Mouse (Mus musculus): Measurements from ENCODE around the gene Snrnp27.

Gene Snrnp27

GRCm38 (mm10) chr6:86683872-86684654 is at the start of gene Snrnp27:
Snrnp27 (minus strand) TSS chr6:86684522.
- peak; percentile 85 for ATAC-seq (ENCODE audit: insufficient number of reproducible peaks, low FRiP score, low TSS enrichment)

DNA sequence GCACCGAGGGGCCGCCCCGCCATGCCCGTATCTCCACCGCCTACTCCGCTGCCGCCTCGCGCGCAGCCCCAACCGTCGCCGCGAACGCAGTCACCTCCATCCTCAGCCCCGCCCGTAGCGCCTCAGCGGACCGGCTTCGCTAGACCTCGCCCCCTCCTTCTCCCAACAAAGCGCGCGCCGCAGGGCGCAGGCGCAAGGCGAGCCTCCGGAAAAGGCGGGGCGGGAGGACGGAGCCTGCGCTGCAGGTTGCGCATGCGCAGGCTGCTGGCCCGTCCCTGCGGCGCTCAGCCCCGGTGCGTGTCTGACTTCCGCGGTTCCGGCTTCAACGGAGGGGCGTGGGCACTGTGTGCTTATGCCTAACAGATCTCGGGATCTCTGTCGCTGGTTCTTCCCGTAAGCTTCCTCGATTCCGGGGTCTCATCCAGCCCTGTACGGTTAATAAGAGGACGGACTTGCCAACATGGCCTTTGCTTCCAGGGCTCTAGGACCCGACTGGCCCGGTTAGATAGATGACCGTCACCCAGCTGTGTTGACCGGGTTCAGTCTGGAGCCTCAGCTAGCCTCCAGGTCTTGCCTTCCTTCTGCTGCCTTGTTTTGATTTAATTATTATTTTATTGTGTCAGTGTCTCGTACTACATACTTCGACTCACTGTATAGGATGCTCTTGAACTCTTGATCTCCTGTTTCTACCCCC is 49.0 kb upstream of the Snrnp27 start, which contains the start of gene Gmcl1:
Gmcl1 (minus strand) TSS at position 201 of the 694 bp plus-strand sequence.
- ATAC-seq (ENCODE audit: insufficient number of reproducible peaks, low FRiP score, low TSS enrichment): peak; percentile 89

- peak; percentile 62 for ATAC-seq (ENCODE audit: insufficient number of reproducible peaks, low FRiP score, low TSS enrichment)
Observed at GRCm38 (mm10) chr6:86732276-86733173, 48.2 kb upstream of the Snrnp27 start.

- ATAC-seq (ENCODE audit: insufficient number of reproducible peaks, low FRiP score, low TSS enrichment): no peak
Observed at GRCm38 (mm10) chr6:86728711-86729110, 44.4 kb upstream of the Snrnp27 start.

DNA sequence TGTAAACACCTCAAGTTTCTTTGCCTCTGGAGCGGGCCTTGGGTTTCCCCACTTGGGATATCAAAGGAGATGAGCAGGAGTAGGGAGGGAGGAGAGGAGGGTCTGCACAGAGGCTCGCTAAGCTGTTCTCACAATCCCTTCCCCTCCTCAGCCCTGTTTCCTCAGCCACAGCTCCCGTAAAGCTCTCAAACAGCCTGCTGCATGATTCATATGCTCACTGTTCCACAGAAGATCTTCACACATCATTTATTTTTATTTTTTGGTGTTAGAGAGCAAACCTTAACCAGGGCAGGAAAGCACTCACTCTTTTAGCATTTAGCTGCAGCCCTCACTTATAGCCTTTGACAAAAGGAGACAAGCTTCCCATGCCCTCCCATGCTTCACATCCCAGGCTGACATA is 37.7 kb upstream of the Snrnp27 start:
- ATAC-seq (ENCODE audit: insufficient number of reproducible peaks, low FRiP score, low TSS enrichment): no peak

DNA sequence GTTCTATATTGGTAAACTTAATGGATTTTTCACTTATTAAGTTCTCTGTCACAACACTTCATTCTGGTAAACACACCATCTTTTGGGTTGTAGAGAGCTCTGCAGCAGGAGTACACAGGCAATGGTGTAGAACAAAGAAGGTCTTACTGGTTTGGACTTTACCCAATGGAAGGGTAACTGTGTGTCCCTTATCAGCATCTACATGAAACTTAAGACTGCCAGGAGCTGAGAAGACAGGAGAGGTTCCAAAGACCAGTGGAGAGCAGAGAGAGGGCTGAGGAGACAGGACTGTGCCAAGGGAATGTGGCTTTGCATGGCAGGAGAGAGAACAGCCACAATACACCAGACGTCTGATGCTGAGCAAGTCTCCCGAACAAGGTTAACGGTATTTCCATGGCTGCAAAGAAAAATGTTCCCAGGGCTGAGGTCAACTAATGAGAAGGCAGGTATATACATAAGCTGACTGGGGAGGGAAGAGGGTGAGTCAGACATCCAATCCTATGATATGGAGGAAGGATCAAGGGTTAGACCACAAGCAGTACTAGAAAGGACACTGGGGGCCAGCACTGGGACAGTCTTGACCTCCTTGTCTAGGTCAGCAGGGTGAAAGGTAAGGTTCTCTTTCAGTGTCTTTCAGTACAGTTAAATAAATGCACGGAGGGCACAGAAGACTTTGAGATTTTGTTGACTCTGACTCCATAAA is 23.9 kb upstream of the Snrnp27 start:
- ATAC-seq (ENCODE audit: insufficient number of reproducible peaks, low FRiP score, low TSS enrichment): no peak

DNA sequence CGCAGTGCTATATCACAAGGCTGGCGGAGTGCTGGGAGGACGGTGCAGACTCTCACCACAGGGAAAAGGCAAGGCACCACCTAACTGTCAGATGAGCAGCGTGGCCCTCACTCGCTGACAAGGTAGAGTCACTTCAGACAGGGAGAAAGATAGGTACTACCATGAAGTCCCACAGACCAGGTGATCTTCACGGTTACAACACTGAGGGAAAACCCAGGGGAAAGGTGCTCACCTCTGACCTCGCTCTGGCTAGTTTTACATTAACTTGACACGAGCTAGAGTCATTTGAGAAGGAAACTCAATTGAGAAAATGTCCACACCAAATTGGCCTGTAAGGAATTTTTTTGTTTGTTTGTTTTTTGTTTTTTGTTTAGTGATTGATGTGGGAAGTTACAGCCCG is 18.3 kb upstream of the Snrnp27 start:
- no peak for ATAC-seq (ENCODE audit: insufficient number of reproducible peaks, low FRiP score, low TSS enrichment)

GRCm38 (mm10) chr6:86697903-86698302 is 13.6 kb upstream of the Snrnp27 start:
- ATAC-seq (ENCODE audit: insufficient number of reproducible peaks, low FRiP score, low TSS enrichment): no peak

DNA sequence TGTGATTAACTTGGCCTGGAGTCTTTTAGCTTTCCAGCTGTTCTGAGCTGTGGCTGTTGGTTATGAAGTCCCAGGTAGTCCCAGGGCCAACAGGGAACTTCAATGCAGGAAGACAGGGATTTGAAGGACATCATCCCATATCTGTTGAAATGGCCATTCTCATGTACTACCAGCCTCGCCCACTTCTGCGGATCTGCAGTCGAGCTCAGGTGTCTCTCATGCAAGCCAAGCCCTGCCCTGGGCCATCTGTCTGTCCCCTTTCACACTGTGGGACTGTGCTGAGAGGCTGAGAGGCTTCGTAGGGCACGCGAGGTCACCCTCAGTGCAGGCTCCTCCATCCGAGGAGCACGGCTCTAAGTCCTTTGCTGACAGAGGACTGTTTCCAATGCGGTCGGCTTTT is 11.9 kb upstream of the Snrnp27 start:
- ATAC-seq (ENCODE audit: insufficient number of reproducible peaks, low FRiP score, low TSS enrichment): peak; percentile 66

DNA sequence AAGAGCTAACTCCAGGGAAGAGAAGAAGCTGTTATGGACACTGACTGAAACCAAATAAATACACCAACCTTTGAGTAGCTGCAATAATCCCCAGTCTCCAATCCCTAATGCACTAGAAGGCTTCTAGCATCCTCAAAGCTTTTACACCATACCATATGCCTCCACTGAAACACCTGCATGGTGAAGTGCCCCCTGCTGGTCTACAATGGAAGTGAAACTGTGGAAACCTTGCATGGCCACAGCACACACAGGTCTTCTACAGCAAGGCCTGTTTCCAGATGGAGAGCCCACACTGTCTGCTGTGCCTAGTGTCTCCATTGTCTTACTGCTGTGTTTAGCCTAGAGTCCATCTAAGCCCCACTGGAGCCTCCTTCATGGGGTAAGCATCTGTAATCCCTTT is 10.1 kb upstream of the Snrnp27 start:
- ATAC-seq (ENCODE audit: insufficient number of reproducible peaks, low FRiP score, low TSS enrichment): 0 out of 2 replicates have a peak, but pooled peaks have one; percentile 6

- no peak for ATAC-seq (ENCODE audit: insufficient number of reproducible peaks, low FRiP score, low TSS enrichment)
Observed at GRCm38 (mm10) chr6:86689671-86690070, 5.3 kb upstream of the Snrnp27 start.

- no peak for ATAC-seq (ENCODE audit: insufficient number of reproducible peaks, low FRiP score, low TSS enrichment)
Observed at GRCm38 (mm10) chr6:86686971-86687370, 2.6 kb upstream of the Snrnp27 start.

- ATAC-seq (ENCODE audit: insufficient number of reproducible peaks, low FRiP score, low TSS enrichment): no peak
Observed at GRCm38 (mm10) chr6:86684655-86685011, 311 bp upstream of the Snrnp27 start.

- no peak for ATAC-seq (ENCODE audit: insufficient number of reproducible peaks, low FRiP score, low TSS enrichment)
Observed at GRCm38 (mm10) chr6:86681289-86681688, 3.0 kb downstream of the Snrnp27 start.

DNA sequence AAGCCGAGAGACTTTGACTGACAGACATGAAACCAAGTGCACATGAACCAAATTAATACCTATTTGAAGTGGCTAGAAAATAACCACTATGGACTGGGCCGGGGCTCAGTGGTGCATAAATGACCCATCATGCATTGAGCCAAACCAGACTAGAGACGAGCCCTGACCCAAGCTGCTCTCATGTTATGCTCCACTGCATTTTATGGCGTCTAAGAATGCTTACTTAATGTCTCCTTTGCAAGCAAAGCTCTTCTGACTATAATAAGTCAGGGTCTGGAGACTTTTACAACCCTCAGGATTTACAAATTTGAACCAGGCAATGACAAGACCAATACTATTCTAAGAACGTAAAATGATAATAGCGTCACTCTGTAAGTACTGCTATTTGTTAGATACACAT is 6.0 kb downstream of the Snrnp27 start:
- no peak for ATAC-seq (ENCODE audit: insufficient number of reproducible peaks, low FRiP score, low TSS enrichment)

DNA sequence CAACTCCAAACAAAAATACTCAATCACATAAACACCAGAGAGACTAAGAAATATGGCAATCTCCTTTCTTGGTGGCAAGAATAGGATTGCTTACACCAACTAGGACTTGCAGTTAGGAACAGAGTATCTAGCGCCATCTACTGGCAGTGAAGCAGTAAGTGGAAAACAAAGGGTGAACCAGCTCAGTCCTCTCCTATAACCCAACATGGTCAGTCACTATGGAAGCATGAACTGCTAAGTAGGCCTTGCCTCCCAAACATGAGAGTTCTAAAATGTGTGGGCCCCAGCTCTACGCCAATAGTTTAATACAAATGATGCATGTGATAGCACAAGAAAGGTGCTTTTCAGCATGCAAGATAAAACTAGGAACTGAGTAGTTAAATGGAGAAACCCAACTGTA is 13.4 kb downstream of the Snrnp27 start:
- 0 out of 2 replicates have a peak, but pooled peaks have one; percentile 41 for ATAC-seq (ENCODE audit: insufficient number of reproducible peaks, low FRiP score, low TSS enrichment)

- peak; percentile 93 for ATAC-seq (ENCODE audit: insufficient number of reproducible peaks, low FRiP score, low TSS enrichment)
Observed at GRCm38 (mm10) chr6:86669240-86669727, 15.0 kb downstream of the Snrnp27 start.

DNA sequence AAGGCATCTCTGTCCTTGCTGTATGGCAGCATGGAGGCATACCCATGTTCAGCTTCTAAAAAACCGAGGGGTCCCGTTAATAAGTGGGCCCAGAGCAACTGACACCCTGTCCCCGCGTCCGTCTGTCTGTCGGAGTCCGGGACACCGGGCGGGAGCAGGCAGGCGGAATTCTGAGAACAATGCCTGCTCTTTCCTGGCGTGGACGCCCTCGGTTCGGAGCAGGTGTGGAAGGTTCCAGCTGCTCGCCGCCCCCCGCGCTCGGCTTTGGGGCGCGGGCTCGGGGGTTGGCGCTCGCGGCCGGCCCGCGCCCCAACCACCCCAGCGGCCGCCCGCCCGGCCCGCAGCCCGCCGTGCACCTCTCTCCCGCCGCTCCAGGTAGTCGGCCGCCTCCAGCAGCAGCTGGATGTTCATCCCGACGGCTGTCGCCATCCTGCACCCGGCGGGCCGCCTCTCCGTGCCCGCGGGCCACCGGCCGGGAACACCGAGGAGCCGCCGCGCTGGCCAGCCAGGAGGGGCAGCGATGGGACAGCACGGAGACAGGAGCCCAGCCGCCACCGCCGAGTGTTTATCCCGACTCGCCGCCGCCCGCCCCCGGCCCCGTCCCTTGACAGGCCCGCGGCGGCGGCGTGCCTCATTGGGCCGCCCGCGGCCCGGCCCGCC is 15.6 kb downstream of the Snrnp27 start, which contains the start of gene Mxd1:
Mxd1 (minus strand) TSS at position 582 of the 660 bp plus-strand sequence.
- no peak for ATAC-seq (ENCODE audit: insufficient number of reproducible peaks, low FRiP score, low TSS enrichment)

GRCm38 (mm10) chr6:86667061-86667460 is 17.3 kb downstream of the Snrnp27 start:
- no peak for ATAC-seq (ENCODE audit: insufficient number of reproducible peaks, low FRiP score, low TSS enrichment)

Data from cerebellum, adult (tissue).